Mouse (Mus musculus) stomach, embryonic 16.5 days (tissue): ENCODE data around the gene Pcca. TPM values are rescaled to one million over a fixed set of nuclear protein-coding genes. Genes with fewer than 3 reads are reported as not detected.

Experiments
- ATAC-seq: fragments of 200-750 bp; cut with Nextera tagmentation; 2 replicates; pipeline ENCODE4 v1.8.0; 2017; ENCODE audit warnings: moderate number of reproducible peaks, moderate TSS enrichment; ENCODE audit not compliant: insufficient read depth, low FRiP score
- H3K27ac ChIP-seq: fragments of 300-500 bp; sonication (generic); 2 replicates; pipeline ENCODE4 v1.5.1; 2014; ENCODE audit warnings: low read length
- H3K27me3 ChIP-seq: fragments of 300-500 bp; sonication (generic); 2 replicates; pipeline ENCODE4 v1.6.1; 2014; ENCODE audit warnings: low read length, control low read depth, mixed read lengths; ENCODE audit not compliant: control insufficient read depth, insufficient read depth
- H3K36me3 ChIP-seq: fragments of 300-500 bp; sonication (generic); 2 replicates; pipeline ENCODE4 v1.6.1; 2014; ENCODE audit warnings: low read length; ENCODE audit not compliant: control insufficient read depth, insufficient read depth
- H3K4me1 ChIP-seq: fragments of 300-500 bp; sonication (generic); 2 replicates; pipeline ENCODE4 v1.6.1; 2014; ENCODE audit warnings: low read length, control low read depth, mixed read lengths; ENCODE audit not compliant: control insufficient read depth, insufficient read depth
- H3K4me2 ChIP-seq: fragments of 300-500 bp; sonication (generic); 2 replicates; pipeline ENCODE4 v1.6.1; 2014; ENCODE audit warnings: low read depth, low read length, mixed read lengths
- H3K4me3 ChIP-seq: fragments of 300-500 bp; sonication (generic); replicated peaks from 2 replicates; pipeline ENCODE4 v1.5.1; 2014; ENCODE audit warnings: mild to moderate bottlenecking, low read length
- H3K9ac ChIP-seq: fragments of 300-500 bp; sonication (generic); 2 replicates; pipeline ENCODE4 v1.6.1; 2014; ENCODE audit warnings: low read length
- H3K9me3 ChIP-seq: fragments of 300-500 bp; sonication (generic); replicated peaks from 2 replicates; pipeline ENCODE4 v1.6.1; 2016; ENCODE audit warnings: low read length, control low read depth; ENCODE audit not compliant: control insufficient read depth
- WGBS: fragments of 180-500 bp; shearing (Covaris S2); extraction: QIAGEN DNeasy Blood & Tissue Kit; methylation state at CpG from one replicate; pipeline ENCODE4 v1.1.7; 2014; 5-methylcytosine and 5-hydroxymethylcytosine counted together
- polyA plus RNA-seq: library from polyadenylated mRNA; unstranded; fragments of >200 nt; fragmentation: Nextera tagmentation; extraction: Ambion mirVana; gene quantifications from 2 replicates; pipeline ENCODE4 v1.2.1, GENCODE M21; 2015

Gene Pcca
- polyA plus RNA-seq, 1 experiment from 2014 or later, result 19.7 TPM

DNA sequence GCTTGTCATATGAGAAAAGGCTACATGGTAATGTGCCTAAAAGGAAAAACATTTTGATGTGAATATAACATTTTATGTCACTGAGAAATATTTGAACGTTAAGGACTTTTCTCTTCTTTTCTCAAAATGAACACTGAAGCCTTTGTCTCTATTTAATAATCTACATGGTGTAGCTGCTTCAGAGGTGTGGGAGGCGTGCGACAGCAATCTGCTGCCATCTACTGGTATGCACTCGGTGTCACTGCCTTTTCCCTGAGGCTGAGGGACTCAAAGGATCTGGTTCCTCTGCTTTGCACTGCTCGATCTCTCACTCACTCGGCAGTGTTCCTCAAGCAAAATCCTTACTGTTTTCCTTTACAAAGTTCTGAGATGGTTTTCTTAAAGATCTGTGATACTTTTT is 342.0 kb downstream of the Pcca start:
- 3% methylated on average over 6 of the region's 6 CpGs for whole genome bisulfite sequencing
- H3K9ac ChIP-seq, result no peak overlapping the region
- no peak overlapping the region for H3K4me3 ChIP-seq
- no peaks in the 10 kb centered on the region for H3K36me3 ChIP-seq
- no peak overlapping the region for H3K27ac ChIP-seq
- H3K4me2 ChIP-seq, result no peak overlapping the region
- peak; percentile 80; the same call in 1 of the 2 replicates for ATAC-seq
- no peaks in the 10 kb centered on the region for H3K9me3 ChIP-seq
- no peaks in the 10 kb centered on the region for H3K27me3 ChIP-seq
- no peaks in the 10 kb centered on the region for H3K4me1 ChIP-seq

DNA sequence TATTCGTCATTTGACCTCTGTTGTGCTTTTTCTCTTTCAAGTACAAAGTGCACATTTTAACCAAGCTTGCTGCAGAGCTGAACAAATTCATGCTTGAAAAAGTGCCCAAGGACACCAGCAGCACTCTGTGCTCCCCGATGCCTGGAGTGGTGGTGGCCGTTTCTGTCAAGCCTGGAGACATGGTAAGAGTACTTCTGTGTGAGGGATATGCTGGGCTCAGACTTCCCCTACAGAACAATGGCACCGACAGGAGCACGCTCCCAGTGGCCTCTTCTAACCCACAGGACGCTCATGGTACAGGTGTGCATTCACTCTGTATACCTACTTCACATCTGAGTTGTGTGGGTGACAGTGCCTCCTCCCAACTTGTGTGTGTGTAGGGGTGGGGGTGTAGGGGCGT is 342.6 kb downstream of the Pcca start:
- H3K9ac ChIP-seq, result no peak overlapping the region
- H3K27ac ChIP-seq, result no peak overlapping the region
- WGBS, result 67% methylated on average over 7 of the region's 7 CpGs
- H3K36me3 ChIP-seq, result no peaks in the 10 kb centered on the region
- ATAC-seq, result no peak
- no peaks in the 10 kb centered on the region for H3K9me3 ChIP-seq
- no peak overlapping the region for H3K4me2 ChIP-seq
- no peak overlapping the region for H3K4me3 ChIP-seq
- H3K27me3 ChIP-seq, result no peaks in the 10 kb centered on the region
- H3K4me1 ChIP-seq, result no peaks in the 10 kb centered on the region

DNA sequence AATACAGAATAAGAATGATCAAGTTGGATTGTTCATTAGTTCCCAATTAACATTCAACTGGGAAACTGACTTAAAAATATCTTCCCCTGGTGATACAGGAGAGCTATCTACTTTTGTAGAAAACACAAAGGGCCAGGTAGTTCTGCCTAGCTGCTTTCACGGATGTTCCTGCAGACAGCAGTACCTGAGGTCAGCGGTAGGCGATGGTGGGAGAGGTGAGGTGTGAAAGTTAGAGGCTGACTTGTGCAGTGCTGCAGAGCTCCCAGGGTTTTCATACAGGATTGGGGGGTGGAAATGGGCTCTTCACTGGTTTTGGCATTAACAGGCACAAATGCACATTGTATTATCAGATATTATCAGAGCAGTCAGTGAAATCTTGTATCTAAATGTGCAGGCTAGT is 343.7 kb downstream of the Pcca start:
- Histone ChIP-seq H3K9ac (no peak overlapping the region), H3K27ac (no peak overlapping the region), H3K9me3 (no peaks in the 10 kb centered on the region), H3K4me1 (no peaks in the 10 kb centered on the region), H3K4me3 (no peak overlapping the region), H3K27me3 (no peaks in the 10 kb centered on the region), H3K4me2 (no peak overlapping the region), H3K36me3 (no peaks in the 10 kb centered on the region)
- 80% methylated on average over 3 of the region's 3 CpGs for WGBS
- ATAC-seq, result no peak

DNA sequence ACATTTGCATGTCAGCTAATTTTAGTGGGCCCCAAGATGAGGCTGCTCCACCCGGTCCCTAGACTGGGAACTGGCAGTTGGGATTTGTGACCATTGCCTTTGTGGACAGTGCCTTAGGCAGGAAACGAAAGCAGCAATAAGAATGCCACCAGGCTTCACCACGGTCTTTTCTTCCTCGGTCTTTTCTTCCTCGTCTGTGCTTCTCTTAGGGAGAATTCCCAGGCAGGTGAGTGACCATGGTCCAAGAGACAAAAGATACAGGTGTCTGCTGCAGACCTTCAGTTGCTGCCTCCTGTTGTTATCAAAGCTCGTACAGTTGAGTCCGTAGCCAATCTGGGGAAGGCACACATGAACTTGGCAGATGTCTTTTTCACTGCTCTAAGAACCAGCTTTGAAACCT is 346.2 kb downstream of the Pcca start:
- Histone ChIP-seq H3K4me1 (no peaks in the 10 kb centered on the region), H3K4me2 (no peak overlapping the region), H3K9me3 (no peaks in the 10 kb centered on the region), H3K27me3 (no peaks in the 10 kb centered on the region), H3K36me3 (no peaks in the 10 kb centered on the region), H3K4me3 (no peak overlapping the region), H3K9ac (no peak overlapping the region), H3K27ac (no peak overlapping the region)
- WGBS, result 83% methylated on average over 7 of the region's 7 CpGs
- ATAC-seq, result no peak

DNA sequence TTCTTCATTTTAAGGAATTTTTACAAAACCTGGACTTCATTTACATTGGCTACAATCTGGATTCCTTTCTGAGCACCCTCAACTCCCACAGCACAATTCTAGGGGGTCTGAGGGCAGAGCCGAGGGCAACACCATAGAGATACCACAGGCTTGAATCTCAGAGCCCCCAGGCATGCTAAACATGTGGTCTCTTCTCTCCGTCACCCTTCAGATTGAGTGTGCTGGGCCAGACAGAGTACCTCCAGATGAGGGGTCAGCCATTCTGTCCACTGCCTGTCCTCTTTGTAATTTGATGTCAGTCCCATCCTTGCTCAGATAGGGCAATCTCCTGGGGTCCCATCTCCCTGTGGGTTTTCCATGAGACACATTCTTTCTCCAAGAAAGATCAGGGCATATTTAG is 347.6 kb downstream of the Pcca start:
- H3K4me1 ChIP-seq, result no peaks in the 10 kb centered on the region
- no peak overlapping the region for H3K27ac ChIP-seq
- no peak overlapping the region for H3K4me3 ChIP-seq
- H3K9ac ChIP-seq, result no peak overlapping the region
- H3K9me3 ChIP-seq, result no peaks in the 10 kb centered on the region
- H3K27me3 ChIP-seq, result no peaks in the 10 kb centered on the region
- no peaks in the 10 kb centered on the region for H3K36me3 ChIP-seq
- ATAC-seq, result no peak
- 72% methylated on average over 2 of the region's 2 CpGs for WGBS
- H3K4me2 ChIP-seq, result no peak overlapping the region

DNA sequence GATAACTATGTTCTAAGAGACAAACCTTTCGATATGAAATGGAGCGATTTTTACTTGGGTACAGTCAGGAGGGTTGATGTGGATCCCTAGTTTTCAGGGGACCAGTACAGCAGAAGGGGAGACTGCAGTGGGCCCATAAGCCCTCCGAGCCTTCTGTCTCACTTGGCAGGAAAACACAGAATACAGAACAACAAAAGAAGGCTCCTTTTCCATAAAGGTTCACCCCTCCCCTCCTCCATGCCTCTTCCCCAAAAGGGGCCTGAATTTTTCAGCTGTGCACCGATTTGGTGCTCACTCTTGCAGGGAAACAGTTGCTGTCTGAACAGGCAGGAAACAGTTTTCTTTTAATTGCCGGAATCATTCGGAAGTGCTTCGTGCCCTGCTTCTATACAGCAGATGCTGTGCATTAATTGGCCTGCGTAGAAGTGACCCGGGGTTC is 348.1 kb downstream of the Pcca start:
- 75% methylated on average over 9 of the region's 9 CpGs for WGBS
- Histone ChIP-seq H3K4me3 (no peak overlapping the region), H3K9ac (no peak overlapping the region), H3K9me3 (no peaks in the 10 kb centered on the region), H3K4me1 (no peaks in the 10 kb centered on the region), H3K27me3 (no peaks in the 10 kb centered on the region), H3K4me2 (no peak overlapping the region), H3K36me3 (no peaks in the 10 kb centered on the region), H3K27ac (no peak overlapping the region)
- no peak for ATAC-seq

DNA sequence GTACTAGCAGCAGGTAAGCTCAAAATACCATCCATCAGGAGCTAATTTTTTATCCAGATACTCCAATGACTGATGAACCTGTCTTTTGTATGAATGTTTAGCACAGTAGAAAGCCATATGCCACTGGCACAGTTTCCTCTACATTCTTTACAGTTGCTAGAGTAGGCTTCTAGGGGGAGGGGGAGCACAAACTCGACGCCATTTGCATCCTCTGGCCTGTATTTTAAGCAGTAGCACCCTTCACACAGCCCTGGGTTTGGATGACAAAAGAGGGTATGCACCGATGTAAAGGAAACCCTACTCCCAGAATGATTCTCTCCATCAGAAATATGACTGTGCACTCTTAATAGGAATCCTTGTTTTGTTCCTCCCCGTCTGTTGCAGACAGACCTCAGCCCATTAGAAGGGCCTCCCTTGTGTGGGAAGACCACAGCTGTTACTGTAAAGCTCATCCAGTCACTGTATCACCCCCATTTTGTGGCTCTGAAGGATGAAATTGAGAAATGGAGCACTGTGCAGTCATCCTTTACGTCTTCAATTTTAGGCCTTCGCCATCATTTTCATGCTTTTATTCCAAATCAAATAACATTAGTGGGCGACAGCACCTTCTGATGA is 348.8 kb downstream of the Pcca start:
- no peak for ATAC-seq
- Histone ChIP-seq H3K9ac (no peak overlapping the region), H3K4me1 (no peaks in the 10 kb centered on the region), H3K27ac (no peak overlapping the region), H3K9me3 (no peaks in the 10 kb centered on the region), H3K36me3 (no peaks in the 10 kb centered on the region), H3K4me3 (no peak overlapping the region), H3K4me2 (no peak overlapping the region), H3K27me3 (no peaks in the 10 kb centered on the region)
- 76% methylated on average over 7 of the region's 7 CpGs for WGBS

DNA sequence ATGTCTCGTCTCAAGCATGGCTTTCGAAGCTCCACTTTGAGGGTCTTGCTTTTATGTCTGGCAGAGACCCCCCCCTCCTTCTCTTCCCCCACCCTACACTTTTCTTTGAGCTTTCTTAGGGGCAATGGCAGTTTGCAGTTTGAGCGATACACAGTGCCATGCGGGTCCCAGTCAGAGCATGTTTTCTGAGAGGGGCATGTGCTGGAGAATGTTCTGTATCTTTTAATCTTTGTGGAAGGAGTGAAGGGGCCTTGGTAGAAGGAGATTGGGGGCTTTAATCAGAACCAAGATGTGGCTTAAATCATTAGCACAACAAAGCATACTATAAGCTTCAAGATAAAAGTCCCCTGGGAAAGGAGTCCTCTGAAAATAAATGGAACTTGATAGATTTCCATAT is 349.3 kb downstream of the Pcca start:
- H3K36me3 ChIP-seq, result no peaks in the 10 kb centered on the region
- H3K4me2 ChIP-seq, result no peak overlapping the region
- ATAC-seq, result no peak
- no peaks in the 10 kb centered on the region for H3K9me3 ChIP-seq
- no peak overlapping the region for H3K4me3 ChIP-seq
- no peaks in the 10 kb centered on the region for H3K27me3 ChIP-seq
- WGBS, result 76% methylated on average over 4 of the region's 4 CpGs
- H3K9ac ChIP-seq, result no peak overlapping the region
- H3K4me1 ChIP-seq, result no peaks in the 10 kb centered on the region
- no peak overlapping the region for H3K27ac ChIP-seq

DNA sequence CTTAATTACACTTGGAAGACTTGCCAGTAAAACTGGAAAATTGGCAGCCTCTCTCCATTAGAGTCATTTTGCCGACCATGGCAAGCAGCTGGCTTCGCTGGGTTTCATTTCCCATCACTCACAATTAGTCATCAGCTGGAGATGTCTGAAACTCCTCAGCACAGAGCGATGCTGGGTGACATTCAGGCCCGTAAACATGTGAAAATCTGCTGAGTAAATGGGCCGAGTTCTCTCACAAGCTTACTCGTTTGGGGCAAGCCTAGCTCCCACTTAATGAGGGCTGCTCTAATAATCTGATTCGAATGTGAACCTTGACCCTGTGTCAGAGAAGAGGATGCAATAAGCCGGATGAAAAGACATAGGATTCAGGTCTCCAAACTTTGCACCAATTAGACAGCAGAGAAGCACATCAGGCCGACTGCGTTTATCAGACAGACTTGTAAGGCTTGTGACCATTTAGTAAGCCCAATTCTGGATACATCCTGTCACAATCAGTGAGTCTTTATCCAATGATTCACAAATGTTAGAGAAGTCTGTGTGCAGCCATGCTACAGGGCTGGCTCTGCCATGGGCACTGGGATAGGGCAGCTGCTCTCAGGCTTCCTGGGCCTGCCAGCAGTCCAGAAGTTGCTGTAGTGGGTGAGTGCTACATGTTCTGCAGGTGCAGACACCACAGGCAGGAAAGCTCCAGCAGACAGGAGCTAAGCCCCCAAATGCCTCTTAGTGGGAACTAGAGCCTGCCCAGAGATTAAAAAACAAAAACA is 349.9 kb downstream of the Pcca start:
- no peak for ATAC-seq
- no peaks in the 10 kb centered on the region for H3K27me3 ChIP-seq
- no peaks in the 10 kb centered on the region for H3K4me1 ChIP-seq
- no peaks in the 10 kb centered on the region for H3K36me3 ChIP-seq
- H3K9ac ChIP-seq, result no peak overlapping the region
- no peak overlapping the region for H3K4me2 ChIP-seq
- no peak overlapping the region for H3K4me3 ChIP-seq
- H3K27ac ChIP-seq, result peak overlapping the region; percentile 11; the same call in 1 of the 2 replicates
- WGBS, result 54% methylated on average over 10 of the region's 10 CpGs
- H3K9me3 ChIP-seq, result no peaks in the 10 kb centered on the region
